Mouse (Mus musculus) neural tube, embryonic 14.5 days (tissue): ENCODE results near the gene Zdhhc23. TPM values are rescaled to one million over a fixed set of nuclear protein-coding genes. Genes with fewer than 3 reads are reported as not detected.

ENCODE experiments used
- ATAC-seq: fragments of 200-750 bp; cut with Nextera tagmentation; 2 replicates; pipeline ENCODE4 v1.8.0; 2017; ENCODE audit warnings: low read depth, mild to moderate bottlenecking, moderate TSS enrichment, moderate library complexity
- H3K27ac ChIP-seq: fragments of 300-500 bp; sonication (generic); 2 replicates; pipeline ENCODE4 v1.5.1; 2014; ENCODE audit warnings: low read depth, mild to moderate bottlenecking, control low read depth, low read length, moderate library complexity, mixed read lengths
- H3K27me3 ChIP-seq: fragments of 300-500 bp; sonication (generic); 2 replicates; pipeline ENCODE4 v1.6.1; 2014; ENCODE audit warnings: low read length; ENCODE audit not compliant: control insufficient read depth, insufficient read depth
- H3K36me3 ChIP-seq: fragments of 300-500 bp; sonication (generic); 2 replicates; pipeline ENCODE4 v1.6.1; 2014; ENCODE audit warnings: low read length, mixed read lengths; ENCODE audit not compliant: control insufficient read depth, insufficient read depth
- H3K4me1 ChIP-seq: fragments of 300-500 bp; sonication (generic); 2 replicates; pipeline ENCODE4 v1.6.1; 2014; ENCODE audit warnings: low read length; ENCODE audit not compliant: control insufficient read depth, insufficient read depth
- H3K4me2 ChIP-seq: fragments of 300-500 bp; sonication (generic); 2 replicates; pipeline ENCODE4 v1.6.1; 2014; ENCODE audit warnings: mild to moderate bottlenecking, low read depth, low read length, control low read depth
- H3K4me3 ChIP-seq: fragments of 300-500 bp; sonication (generic); 2 replicates; pipeline ENCODE4 v1.5.1; 2014; ENCODE audit warnings: low read depth, low read length, control low read depth, mixed read lengths
- H3K9ac ChIP-seq: fragments of 300-500 bp; sonication (generic); replicated peaks from 2 replicates; pipeline ENCODE4 v1.6.1; 2014; ENCODE audit warnings: low read depth, mild to moderate bottlenecking, control low read depth, low read length, mixed read lengths
- H3K9me3 ChIP-seq: fragments of 300-500 bp; sonication (generic); 2 replicates; pipeline ENCODE4 v1.6.1; 2016; ENCODE audit warnings: low read length; ENCODE audit not compliant: control insufficient read depth
- WGBS: fragments of 180-500 bp; shearing (Covaris S2); extraction: QIAGEN DNeasy Blood & Tissue Kit; methylation state at CpG from one replicate; pipeline ENCODE4 v1.1.7; 2014; 5-methylcytosine and 5-hydroxymethylcytosine counted together
- polyA plus RNA-seq: library from polyadenylated mRNA; unstranded; fragments of >200 nt; fragmentation: Nextera tagmentation; extraction: Ambion mirVana; gene quantifications from 2 replicates; pipeline ENCODE4 v1.2.1, GENCODE M21; 2014

The Zdhhc23 gene
- polyA plus RNA-seq, 1 experiment from 2014 or later: 3.8 TPM

DNA sequence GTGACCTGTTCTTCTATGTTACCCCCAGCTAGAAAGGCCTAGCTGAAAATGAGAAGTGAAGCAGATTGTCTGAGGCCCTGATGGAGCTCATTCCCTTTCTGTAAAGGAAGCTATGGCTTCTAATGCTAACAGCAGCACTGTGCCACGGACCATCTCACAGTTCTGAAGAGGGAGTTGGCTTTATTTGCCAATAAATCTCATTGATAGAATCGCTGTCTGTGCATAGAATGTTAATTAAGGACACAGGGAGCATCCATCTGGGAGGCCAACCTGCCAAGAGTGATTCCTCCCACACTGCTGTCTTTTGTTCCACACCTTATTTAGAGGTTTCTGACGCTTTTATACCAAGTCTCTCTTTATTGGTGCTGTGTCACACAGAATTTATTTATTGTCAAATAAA is 48.1 kb downstream of the Zdhhc23 start:
- no peaks in the 10 kb centered on the region for H3K27me3 ChIP-seq
- H3K9me3 ChIP-seq: no peaks in the 10 kb centered on the region
- peak; percentile 94 for ATAC-seq
- no peak overlapping the region for H3K9ac ChIP-seq
- H3K4me2 ChIP-seq: no peak overlapping the region
- no peak overlapping the region for H3K4me3 ChIP-seq
- H3K27ac ChIP-seq: peak overlapping the region; percentile 73; the same call in 1 of the 2 replicates
- 14% methylated on average over 3 of the region's 3 CpGs for WGBS
- H3K36me3 ChIP-seq: no peaks in the 10 kb centered on the region
- peaks cover 6% of the 10 kb centered on the region for H3K4me1 ChIP-seq

DNA sequence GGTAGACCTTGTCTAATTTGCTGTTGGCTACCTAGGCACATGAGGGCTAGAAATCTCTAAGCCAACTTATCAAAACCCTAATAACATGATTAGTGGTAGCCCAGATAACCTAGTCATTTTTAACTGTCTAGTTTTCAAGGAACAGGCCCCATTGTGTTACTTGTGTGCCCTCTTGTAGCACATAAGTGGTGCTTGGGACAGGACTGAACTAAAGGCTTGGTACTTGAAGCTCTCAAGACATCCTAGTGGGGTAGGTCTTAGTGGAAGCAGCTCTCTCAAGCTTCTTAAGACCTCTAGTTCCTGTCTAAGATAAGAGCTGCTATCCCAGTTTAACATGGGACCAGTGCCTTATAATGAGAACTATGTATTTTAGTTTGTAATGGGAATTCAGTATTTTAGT is 49.0 kb downstream of the Zdhhc23 start:
- Histone ChIP-seq H3K27ac (no peak overlapping the region; the same call in 1 of the 2 replicates), H3K4me2 (no peak overlapping the region), H3K9me3 (no peaks in the 10 kb centered on the region), H3K27me3 (no peaks in the 10 kb centered on the region), H3K4me3 (no peak overlapping the region), H3K36me3 (no peaks in the 10 kb centered on the region), H3K4me1 (peaks cover 6% of the 10 kb centered on the region), H3K9ac (no peak overlapping the region)
- ATAC-seq: no peak

DNA sequence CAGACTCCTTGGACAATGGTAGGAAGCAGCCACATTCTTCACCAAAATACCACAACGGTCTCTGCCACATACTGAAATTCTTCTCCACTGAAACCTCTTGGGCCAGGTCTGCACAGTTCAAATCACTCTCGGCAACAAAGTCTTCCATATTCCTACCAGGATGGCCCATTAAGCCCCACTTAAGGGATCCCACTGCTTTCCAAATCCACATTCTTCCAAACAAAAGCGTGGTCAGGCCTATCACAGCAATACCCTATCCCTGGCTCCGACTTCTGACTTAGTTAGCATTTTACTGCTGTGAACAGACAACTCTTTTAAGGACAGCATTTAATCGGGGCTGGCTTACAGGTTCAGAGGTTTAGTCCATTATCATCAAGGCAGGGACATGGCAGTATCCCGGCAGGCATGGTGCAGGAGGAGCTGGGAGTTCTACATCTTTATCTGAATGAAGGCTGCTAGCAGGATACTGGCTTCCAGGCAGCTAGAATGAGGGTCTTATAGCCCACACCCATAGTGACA is 53.2 kb downstream of the Zdhhc23 start, which contains the start of gene Qtrt2:
Gene Qtrt2 (minus strand): TSS at position 469 of the 519 bp plus-strand sequence.
- H3K4me2 ChIP-seq: no peak within 1 kb of the TSS
- no peak for ATAC-seq
- peaks cover 6% of the 10 kb centered on the region for H3K4me1 ChIP-seq
- WGBS: 35% methylated on average over 6 of the region's 6 CpGs
- H3K36me3 ChIP-seq: no peaks in the 10 kb centered on the region
- no peaks in the 10 kb centered on the region for H3K9me3 ChIP-seq
- H3K27ac ChIP-seq: no peak within 1 kb of the TSS
- no peaks in the 10 kb centered on the region for H3K27me3 ChIP-seq
- H3K4me3 ChIP-seq: no peak within 1 kb of the TSS
- H3K9ac ChIP-seq: no peak within 1 kb of the TSS

DNA sequence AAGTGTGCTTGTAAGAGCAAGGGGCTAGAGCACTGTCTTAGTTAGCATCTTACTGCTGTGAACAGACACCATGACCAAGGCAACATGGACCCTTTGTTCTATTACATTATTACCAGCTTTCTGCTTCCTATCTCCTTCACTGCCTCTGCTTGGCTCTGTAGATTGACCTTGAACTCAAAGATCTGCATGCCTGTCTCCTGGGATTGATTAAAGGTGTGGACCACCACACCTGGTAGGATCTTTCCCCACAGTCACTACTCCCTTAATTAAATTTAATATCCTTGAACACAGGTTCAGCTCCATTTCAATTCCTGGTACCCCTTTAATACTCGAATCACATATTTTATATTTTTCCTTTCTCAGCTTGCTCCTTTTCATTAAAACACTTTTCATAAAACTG is 53.7 kb downstream of the Zdhhc23 start:
- ATAC-seq: no peak
- H3K9ac ChIP-seq: no peak overlapping the region
- H3K4me3 ChIP-seq: no peak overlapping the region
- no peaks in the 10 kb centered on the region for H3K9me3 ChIP-seq
- no peaks in the 10 kb centered on the region for H3K36me3 ChIP-seq
- no peaks in the 10 kb centered on the region for H3K27me3 ChIP-seq
- no peak overlapping the region for H3K27ac ChIP-seq
- H3K4me2 ChIP-seq: no peak overlapping the region
- WGBS: 94% methylated on average over 1 of the region's 1 CpGs
- H3K4me1 ChIP-seq: peaks cover under 1% of the 10 kb centered on the region

DNA sequence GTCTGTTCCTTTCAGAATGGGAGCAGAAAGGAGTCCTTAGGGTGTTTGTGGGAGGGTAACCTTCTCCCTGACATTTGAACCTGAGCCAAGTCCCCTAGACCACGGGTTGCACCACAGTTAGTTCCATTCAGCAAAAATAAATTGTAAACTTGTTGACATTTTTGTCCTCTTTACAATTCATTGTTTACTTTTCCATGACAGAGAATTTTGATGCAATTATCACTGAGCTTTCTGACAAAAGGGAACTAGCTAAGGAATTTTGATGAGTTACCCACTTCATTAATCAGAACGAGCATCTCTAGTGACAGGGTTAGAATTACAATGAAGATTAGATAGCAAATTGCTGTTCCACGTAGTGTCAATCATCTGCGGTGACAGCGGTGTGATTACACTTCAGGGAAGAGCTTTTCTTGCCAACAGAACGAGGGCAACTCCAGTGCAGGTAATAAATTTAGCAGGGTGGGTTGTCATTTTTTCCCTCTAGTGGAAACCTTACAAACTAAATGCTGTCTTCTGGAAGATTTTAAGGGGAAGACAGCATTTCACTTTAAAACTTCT is 54.5 kb downstream of the Zdhhc23 start:
- 0 out of 2 replicates have a peak, but pooled peaks have one; percentile 28 for ATAC-seq

DNA sequence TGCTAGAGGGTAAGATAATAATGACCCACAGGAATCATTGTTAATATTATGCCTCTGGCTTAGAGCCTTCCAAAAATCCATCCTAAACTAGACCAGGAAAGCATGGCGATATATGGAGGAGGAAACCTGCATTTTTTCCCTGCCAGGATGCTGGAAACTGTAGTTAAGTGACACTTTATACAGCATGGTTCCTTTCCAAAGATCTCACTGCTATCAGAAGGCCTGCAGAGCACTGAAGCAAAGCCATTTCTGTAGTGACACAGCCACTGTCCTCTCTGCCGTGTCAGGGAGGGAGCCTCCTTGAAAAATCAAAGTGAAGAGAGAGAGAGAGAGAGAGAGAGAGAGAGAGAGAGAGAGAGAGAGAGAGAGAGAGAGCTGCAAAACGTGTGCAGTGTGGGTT is 57.0 kb downstream of the Zdhhc23 start:
- Histone ChIP-seq H3K9me3 (no peaks in the 10 kb centered on the region), H3K9ac (no peak overlapping the region), H3K4me1 (no peaks in the 10 kb centered on the region), H3K36me3 (no peaks in the 10 kb centered on the region), H3K4me3 (no peak overlapping the region), H3K4me2 (no peak overlapping the region), H3K27ac (no peak overlapping the region), H3K27me3 (no peaks in the 10 kb centered on the region)
- ATAC-seq: no peak
- 60% methylated on average over 3 of the region's 3 CpGs for WGBS

More for the DNA sequence above, 54.5 kb downstream of the Zdhhc23 start:
- no peak overlapping the region for H3K4me3 ChIP-seq
- no peaks in the 10 kb centered on the region for H3K9me3 ChIP-seq
- H3K36me3 ChIP-seq: no peaks in the 10 kb centered on the region
- H3K9ac ChIP-seq: no peak overlapping the region
- H3K27ac ChIP-seq: no peak overlapping the region
- 53% methylated on average over 6 of the region's 6 CpGs for WGBS
- H3K4me1 ChIP-seq: no peaks in the 10 kb centered on the region
- H3K27me3 ChIP-seq: no peaks in the 10 kb centered on the region
- H3K4me2 ChIP-seq: no peak overlapping the region

DNA sequence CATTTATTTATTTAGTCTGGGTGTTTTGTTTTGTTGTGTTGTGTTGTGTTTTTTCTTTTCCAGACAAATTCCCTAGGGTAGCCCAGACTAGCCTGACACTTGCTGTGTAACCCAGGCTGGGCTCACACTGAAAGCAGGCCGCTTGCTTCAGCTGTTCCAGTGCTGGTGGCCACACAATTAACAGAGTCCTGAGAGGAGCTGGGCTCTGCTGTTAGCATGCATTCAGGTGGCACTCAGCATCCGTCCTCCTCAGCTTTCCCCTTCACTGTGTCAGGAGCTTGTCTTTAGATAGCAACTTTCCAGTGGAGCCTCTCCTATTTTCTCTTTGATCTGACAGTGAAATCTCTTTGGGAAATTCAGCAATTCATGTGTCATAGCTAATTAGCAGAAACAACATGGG is 57.6 kb downstream of the Zdhhc23 start:
- no peak overlapping the region for H3K4me2 ChIP-seq
- no peaks in the 10 kb centered on the region for H3K9me3 ChIP-seq
- H3K36me3 ChIP-seq: no peaks in the 10 kb centered on the region
- H3K4me1 ChIP-seq: no peaks in the 10 kb centered on the region
- no peaks in the 10 kb centered on the region for H3K27me3 ChIP-seq
- no peak overlapping the region for H3K27ac ChIP-seq
- 77% methylated on average over 2 of the region's 2 CpGs for WGBS
- ATAC-seq: no peak
- H3K9ac ChIP-seq: no peak overlapping the region
- H3K4me3 ChIP-seq: no peak overlapping the region

DNA sequence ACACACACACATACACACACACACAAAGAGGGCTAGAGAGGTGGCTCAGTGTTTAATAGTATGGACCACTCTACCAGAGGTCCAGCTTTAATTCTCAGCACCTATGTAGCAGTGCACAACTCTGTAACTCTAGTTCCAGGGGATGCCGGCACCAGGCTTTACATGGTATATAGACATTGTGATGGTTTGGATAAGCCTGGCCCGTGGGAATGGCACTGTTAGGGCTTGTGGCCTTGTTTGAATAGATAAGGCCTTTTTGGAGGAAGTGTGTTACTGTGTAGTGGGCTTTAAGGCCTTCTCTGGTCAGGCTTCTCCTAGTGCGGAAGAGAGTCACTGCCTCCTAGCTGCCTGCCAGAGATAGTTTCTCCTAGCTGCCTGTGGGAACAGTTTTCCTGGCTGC is 60.7 kb downstream of the Zdhhc23 start:
- no peak for ATAC-seq
- WGBS: 98% methylated on average over 3 of the region's 3 CpGs
- H3K4me2 ChIP-seq: no peak overlapping the region

More for the DNA sequence above, 60.7 kb downstream of the Zdhhc23 start:
- H3K4me3 ChIP-seq: no peak overlapping the region
- H3K36me3 ChIP-seq: no peaks in the 10 kb centered on the region
- no peaks in the 10 kb centered on the region for H3K27me3 ChIP-seq
- H3K9ac ChIP-seq: no peak overlapping the region
- no peaks in the 10 kb centered on the region for H3K4me1 ChIP-seq
- no peaks in the 10 kb centered on the region for H3K9me3 ChIP-seq
- H3K27ac ChIP-seq: no peak overlapping the region
